In the genomic region with DNA sequence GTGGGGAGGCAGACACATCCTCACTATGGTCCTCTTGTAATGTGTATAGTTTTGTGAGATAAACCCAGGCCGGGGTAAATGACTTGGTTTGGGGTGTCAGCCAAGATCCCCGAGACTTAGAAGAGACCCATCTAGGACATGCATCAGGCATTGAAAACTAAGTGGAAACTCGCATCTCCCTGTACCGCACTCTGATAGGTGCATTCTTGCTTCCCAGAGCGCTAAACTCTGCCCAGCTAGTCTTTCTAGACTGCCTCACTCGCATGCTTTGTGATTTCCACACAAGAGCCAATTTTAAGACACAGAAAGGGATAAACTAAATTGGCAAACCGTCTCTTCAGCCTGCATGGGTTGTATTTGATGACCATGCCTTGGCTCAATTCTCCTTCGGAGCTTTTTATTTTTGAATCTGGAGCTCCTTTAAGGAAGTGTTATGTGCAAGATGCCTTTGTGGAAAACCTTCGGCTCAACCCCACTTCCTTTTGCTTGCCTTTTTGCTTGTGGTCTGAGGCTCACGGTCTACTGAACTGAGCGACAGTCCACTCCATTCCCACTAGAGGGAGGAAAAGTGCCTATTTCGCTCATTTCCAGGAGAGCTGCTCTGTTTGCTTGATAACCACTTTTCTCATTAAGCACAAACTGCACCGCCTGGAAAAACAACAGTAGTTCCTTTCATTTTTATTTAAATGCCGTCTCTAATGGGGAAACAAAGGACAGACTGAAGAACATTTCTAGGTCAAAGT, we compare ENCODE assay signal across 7 mouse cellular contexts. TPM values are rescaled to one million over a fixed set of nuclear protein-coding genes. Genes with fewer than 3 reads are reported as not detected.
DNase-seq lines count a peak whose midpoint lies in the region; ATAC-seq and TF ChIP-seq lines count a peak whose summit lies in the region.

No protein-coding gene starts in this region.

- no peak overlapping the region for H3K27ac ChIP-seq in intestine, postnatal 0 days (ENCODE audit: low read depth, low read length)
- no peak overlapping the region for H3K27ac ChIP-seq in midbrain, embryonic 14.5 days (replicated peaks; ENCODE audit: low read depth, low read length)

- TF ChIP-seq CTCF in E14TG2a.4 (conservative IDR thresholded peaks at IDR 0.05; ENCODE audit: low read length), result peak; percentile 19
- peak; percentile 76 for TF ChIP-seq CTCF in intestine, postnatal 0 days (IDR thresholded peaks at IDR 0.05; ENCODE audit: low read depth)

- H3K36me3 ChIP-seq in E14TG2a.4 (ENCODE audit: insufficient read depth, low read length), result no peaks in the 10 kb centered on the region
- H3K36me3 ChIP-seq in intestine, postnatal 0 days (ENCODE audit: control insufficient read depth, insufficient read depth), result no peaks in the 10 kb centered on the region
- no peaks in the 10 kb centered on the region for H3K36me3 ChIP-seq in midbrain, embryonic 14.5 days (ENCODE audit: control insufficient read depth, insufficient read depth, low read length)

- no peaks in the 10 kb centered on the region for H3K9me3 ChIP-seq in E14TG2a.4 (ENCODE audit: low read length)
- no peaks in the 10 kb centered on the region for H3K9me3 ChIP-seq in intestine, postnatal 0 days (ENCODE audit: control insufficient read depth)
- H3K9me3 ChIP-seq in midbrain, embryonic 14.5 days (ENCODE audit: control insufficient read depth, low read length), result no peaks in the 10 kb centered on the region

- peak overlapping the region; percentile 10; the same call in 1 of the 2 replicates for H3K4me2 ChIP-seq in intestine, postnatal 0 days (replicated peaks; ENCODE audit: low read depth)
- H3K4me2 ChIP-seq in midbrain, embryonic 14.5 days (ENCODE audit: low read length), result 0 out of 2 replicates have a peak overlapping the region, but pooled peaks have one; percentile 14

- no peak for ATAC-seq in intestine, postnatal 0 days
- no peak for ATAC-seq in midbrain, embryonic 14.5 days (ENCODE audit: low FRiP score, low TSS enrichment)

- intact Hi-C loops in left cerebral cortex, postnatal 36 days (cut with DNase I), result no loop called here

- H3K4me3 ChIP-seq in E14TG2a.4 (replicated peaks; ENCODE audit: low read length), result no peak overlapping the region
- no peak overlapping the region for H3K4me3 ChIP-seq in intestine, postnatal 0 days (ENCODE audit: low read depth, low read length)
- H3K4me3 ChIP-seq in midbrain, embryonic 14.5 days (replicated peaks; ENCODE audit: low read depth, low read length), result no peak overlapping the region

- 53% methylated on average over 14 of the region's 14 CpGs for WGBS in intestine, postnatal 0 days
- WGBS in midbrain, embryonic 14.5 days, result 41% methylated on average over 14 of the region's 14 CpGs

- H3K9ac ChIP-seq in intestine, postnatal 0 days (ENCODE audit: low read depth, low read length), result no peak overlapping the region
- no peak overlapping the region for H3K9ac ChIP-seq in midbrain, embryonic 14.5 days (replicated peaks; ENCODE audit: low read length)

- DNase-seq in MN1 (ENCODE audit: low spot score), result peak; percentile 58
- peak; percentile 13 for DNase-seq in fibroblast of lung, adult 2 months (ENCODE audit: low read depth)
- DNase-seq in left cerebral cortex, postnatal 36 days (ENCODE audit: low spot score in 2 of 2), result peak; percentile 26 to 32
- DNase-seq in midbrain, embryonic 14.5 days, result peak; percentile 84
- DNase-seq in urinary bladder, postnatal 25 days (ENCODE audit: low spot score), result no peak

- H3K4me1 ChIP-seq in E14TG2a.4 (replicated peaks; ENCODE audit: low read depth, low read length), result peaks cover 15% of the 10 kb centered on the region; the same call in 1 of the 2 replicates
- H3K4me1 ChIP-seq in intestine, postnatal 0 days (replicated peaks; ENCODE audit: control insufficient read depth, insufficient read depth, low read length), result no peaks in the 10 kb centered on the region
- peaks cover 4% of the 10 kb centered on the region for H3K4me1 ChIP-seq in midbrain, embryonic 14.5 days (ENCODE audit: control insufficient read depth, insufficient read depth, low read length)

- 0 out of 2 replicates have a peak, but pooled peaks cover 2% of the 10 kb centered on the region for H3K27me3 ChIP-seq in E14TG2a.4 (ENCODE audit: insufficient read depth, low read length)
- H3K27me3 ChIP-seq in intestine, postnatal 0 days (replicated peaks; ENCODE audit: control insufficient read depth, insufficient read depth, low read length), result no peaks in the 10 kb centered on the region
- no peaks in the 10 kb centered on the region for H3K27me3 ChIP-seq in midbrain, embryonic 14.5 days (ENCODE audit: control insufficient read depth, insufficient read depth, low read length)

RNA-seq across cellular contexts. Expression of a gene that starts 19.0 kb away (rescaled TPM):
- 14.2 and 15.0 TPM in 2 replicates for polyA plus RNA-seq in intestine, postnatal 0 days (2015; fragmentation: Nextera tagmentation; extraction: Ambion mirVana)
- 10 to 100 TPM; 19.6 to 23.6 TPM for total RNA-seq in left cerebral cortex, postnatal 36 days (2021)
- polyA plus RNA-seq in midbrain, embryonic 14.5 days (2014; fragmentation: Nextera tagmentation; extraction: Ambion mirVana), result 13.8 and 14.6 TPM in 2 replicates

RNA-seq across cellular contexts. Expression of a gene that starts 31.8 kb away (rescaled TPM):
- 10.8 and 13.1 TPM in 2 replicates for polyA plus RNA-seq in intestine, postnatal 0 days (2015; fragmentation: Nextera tagmentation; extraction: Ambion mirVana)
- total RNA-seq in left cerebral cortex, postnatal 36 days (2021), result under 1 TPM; 0.36 to 0.86 TPM
- polyA plus RNA-seq in midbrain, embryonic 14.5 days (2014; fragmentation: Nextera tagmentation; extraction: Ambion mirVana), result 0.09 and 3.6 TPM in 2 replicates
